Mouse (Mus musculus): ENCODE data around the gene Olfr854.

The Olfr854 gene

DNA sequence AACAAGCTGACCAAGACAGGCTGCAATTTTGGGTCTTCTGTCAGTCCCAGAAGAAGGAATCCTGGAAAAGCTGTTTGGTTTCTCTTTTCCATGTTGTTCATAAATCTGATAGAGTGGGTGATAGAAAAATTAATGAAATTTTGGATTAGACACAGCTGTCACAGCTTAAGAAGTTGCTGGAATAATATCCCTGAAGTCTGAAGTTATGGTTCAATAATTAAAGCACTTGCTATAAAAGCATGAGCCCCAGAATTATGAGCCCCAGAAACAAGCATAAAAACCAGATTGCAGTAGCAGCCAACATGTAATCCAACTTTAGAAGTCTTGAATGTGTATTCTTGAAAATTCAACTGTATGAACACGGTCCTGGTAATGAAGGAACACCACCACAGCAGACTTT, at the start of gene Olfr854:
Gene Olfr854, minus strand, starts transcription at position 101 of the 400 bp plus-strand sequence.
- in situ Hi-C loops (cut with MseI, MboI), result no loop called here

DNA sequence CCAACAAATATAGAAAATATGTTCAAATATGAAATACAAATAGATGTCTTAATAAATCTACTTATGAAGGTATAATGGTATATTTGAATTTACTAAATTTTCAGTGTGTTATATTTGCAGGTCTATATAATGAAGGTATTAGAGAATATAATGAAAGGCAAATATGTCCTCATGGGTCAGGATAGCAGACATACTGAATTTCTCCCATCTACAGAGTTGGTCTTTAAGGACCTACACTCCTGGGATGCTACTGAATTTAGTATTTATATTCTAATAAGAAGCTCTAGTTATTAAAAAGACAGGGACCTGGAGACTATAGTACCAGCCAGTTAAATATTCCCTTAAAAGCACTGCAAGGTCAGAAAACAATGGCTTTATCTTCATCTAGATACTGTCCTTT, 15.1 kb upstream of the Olfr854 start, which contains the start of gene Olfr855:
Gene Olfr855, plus strand, starts transcription at position 301 of the 400 bp plus-strand sequence.
- in situ Hi-C loops (cut with MseI, MboI), result no loop called here

DNA sequence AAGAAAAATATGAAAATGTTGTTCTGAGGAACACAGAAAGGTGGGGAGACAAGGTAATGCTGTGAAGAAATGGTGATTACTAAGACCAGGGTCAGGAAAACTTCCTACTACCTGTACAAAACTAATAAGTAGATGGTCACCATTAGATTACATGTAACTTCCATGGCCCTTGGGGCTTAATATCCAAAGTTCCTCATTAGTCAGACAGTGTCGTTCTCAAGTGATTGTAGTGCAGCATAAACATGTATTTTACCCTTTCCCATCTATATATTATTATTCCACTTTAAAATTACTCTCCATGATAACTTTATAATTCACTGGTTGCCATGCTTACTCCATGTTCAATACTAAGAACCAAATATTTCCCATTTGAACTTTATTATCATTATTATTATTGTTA, 26.2 kb downstream of the Olfr854 start, which contains the start of gene Olfr853:
Gene Olfr853, minus strand, starts transcription at position 101 of the 400 bp plus-strand sequence.
- in situ Hi-C loops (cut with MseI, MboI), result no loop called here

Measured in mouse trophoblast stem cell (cell line).